Mouse (Mus musculus): Measurements from ENCODE around the gene Snf8. TPM values are rescaled to one million over a fixed set of nuclear protein-coding genes. Genes with fewer than 3 reads are reported as not detected.

The Snf8 gene
- polyA plus RNA-seq, 1 experiment from 2014 or later: 125 TPM

DNA sequence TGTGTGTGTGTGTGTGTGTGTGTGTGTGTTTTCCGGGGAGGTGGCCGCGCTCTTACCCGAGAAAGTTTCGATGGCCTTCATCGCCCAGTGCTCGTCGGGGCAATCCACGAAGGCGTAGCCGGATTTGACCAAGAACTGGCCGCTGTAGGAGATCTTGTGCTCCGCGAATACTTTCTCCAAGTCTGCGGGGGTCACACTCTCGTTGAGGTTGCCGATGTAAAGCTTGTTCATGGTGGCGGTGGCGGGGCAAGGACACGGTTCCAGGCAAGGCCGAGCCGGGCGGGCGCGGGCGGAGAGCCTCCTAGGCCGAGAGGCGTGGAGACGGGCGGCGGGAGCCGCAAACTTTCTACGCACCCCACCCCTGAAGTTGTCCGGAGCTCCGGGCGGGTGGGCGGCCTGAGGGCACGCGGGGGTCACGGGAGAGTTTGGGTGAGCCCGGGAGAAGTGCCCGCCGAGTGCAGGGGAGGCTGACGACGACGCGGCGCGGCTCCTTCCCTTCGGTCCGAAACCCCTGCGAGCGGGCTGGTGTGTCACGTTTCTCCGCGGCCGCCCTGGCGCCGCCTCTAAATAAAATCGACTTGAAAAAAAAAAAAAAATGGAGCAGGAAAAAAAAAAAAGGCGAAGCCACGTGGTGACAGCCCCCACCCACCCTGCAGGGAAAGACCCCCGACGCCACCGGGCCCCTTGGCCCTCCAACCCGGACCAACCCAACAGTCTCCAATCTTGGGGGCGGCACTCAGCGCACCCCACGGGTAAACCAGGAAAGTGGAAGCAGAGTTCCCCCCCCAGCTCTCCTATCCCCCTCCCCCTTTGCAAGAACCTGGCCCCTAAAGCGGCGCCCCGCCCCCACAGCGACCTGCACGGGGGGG lies 29.0 kb upstream of the Snf8 start, which contains the start of gene Igf2bp1:
TSS of gene Igf2bp1 (minus strand) at position 538 of the 869 bp plus-strand sequence.
- H3K36me3 ChIP-seq: no peaks in the 10 kb centered on the region
- peak within 1 kb of the TSS; percentile 67 for H3K9ac ChIP-seq (replicated peaks)
- peak; percentile 64 for ATAC-seq (ENCODE audit: low FRiP score)
- peak within 1 kb of the TSS; percentile 55 for H3K4me3 ChIP-seq (replicated peaks)
- H3K4me1 ChIP-seq: peaks cover 55% of the 10 kb centered on the region
- H3K27ac ChIP-seq (replicated peaks): peak within 1 kb of the TSS; percentile 82
- no peaks in the 10 kb centered on the region for H3K9me3 ChIP-seq (replicated peaks)
- no peaks in the 10 kb centered on the region for H3K27me3 ChIP-seq (replicated peaks)
- peak within 1 kb of the TSS; percentile 92 for H3K4me2 ChIP-seq
- WGBS: under 1% methylated on average over 71 of the region's 74 CpGs

DNA sequence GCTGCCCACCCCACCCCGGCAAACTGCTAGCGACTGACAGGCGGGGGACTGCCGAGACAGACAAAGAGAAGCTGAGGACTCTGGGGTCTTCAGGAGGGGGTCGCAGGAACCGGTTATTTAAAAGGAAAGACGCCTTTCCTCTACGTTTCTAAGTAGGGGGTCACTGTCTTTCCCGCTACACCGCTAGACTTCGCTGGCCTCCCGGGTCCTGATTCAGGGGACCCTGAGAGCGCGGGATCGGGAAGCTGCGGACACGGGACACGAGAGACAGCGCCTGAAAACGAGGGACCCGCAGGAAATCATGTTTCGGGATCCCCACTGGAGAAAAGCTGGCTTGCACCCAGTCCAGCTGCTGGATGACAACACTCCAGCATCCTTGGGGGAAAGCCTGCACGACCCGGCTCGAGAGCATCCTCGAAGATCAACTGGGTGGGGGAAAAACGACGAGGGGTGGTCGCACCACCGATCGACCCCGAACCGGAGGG lies 28.3 kb upstream of the Snf8 start:
- WGBS: under 1% methylated on average over 33 of the region's 33 CpGs
- no peaks in the 10 kb centered on the region for H3K9me3 ChIP-seq (replicated peaks)
- peak overlapping the region; percentile 55 for H3K4me3 ChIP-seq (replicated peaks)
- peak overlapping the region; percentile 92 for H3K4me2 ChIP-seq
- peak overlapping the region; percentile 82 for H3K27ac ChIP-seq (replicated peaks)
- peak; percentile 43; the same call in 1 of the 2 replicates for ATAC-seq (ENCODE audit: low FRiP score)
- H3K9ac ChIP-seq (replicated peaks): peak overlapping the region; percentile 63
- no peaks in the 10 kb centered on the region for H3K36me3 ChIP-seq
- peaks cover 3% of the 10 kb centered on the region; the same call in 1 of the 2 replicates for H3K27me3 ChIP-seq (replicated peaks)
- peaks cover 54% of the 10 kb centered on the region for H3K4me1 ChIP-seq

DNA sequence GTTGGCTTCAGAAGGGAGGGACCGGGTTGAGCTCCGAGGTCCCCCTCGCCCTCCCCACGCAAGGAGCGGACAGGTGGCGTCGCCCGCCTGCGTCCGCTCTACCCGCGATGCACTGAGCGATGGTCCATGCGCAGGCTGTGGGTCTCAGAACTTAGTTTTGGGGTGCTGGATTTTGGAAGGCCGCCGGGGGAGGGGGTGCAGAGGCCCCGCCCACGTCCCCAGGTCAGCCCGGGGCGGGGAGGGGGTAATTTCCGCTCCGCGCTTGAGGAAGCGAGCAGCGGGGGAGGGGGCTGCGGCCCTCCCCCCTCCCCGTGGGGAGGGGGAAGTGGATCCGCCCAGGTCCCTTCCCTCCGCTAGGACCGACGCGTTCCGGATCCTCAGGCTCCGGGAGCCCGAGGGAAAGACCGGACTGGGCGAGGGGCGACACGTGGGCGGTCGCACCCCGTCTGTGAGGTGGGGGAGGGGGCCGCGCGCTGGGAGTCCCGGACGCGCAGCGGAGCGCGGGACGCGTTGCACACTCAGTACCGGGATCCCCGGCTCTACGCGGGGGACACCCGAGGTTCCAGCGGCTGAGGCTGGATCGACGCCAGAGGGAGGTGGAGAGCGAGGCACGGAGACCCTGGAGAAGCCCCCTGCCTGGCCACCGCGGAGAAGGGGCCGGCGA lies 27.7 kb upstream of the Snf8 start:
- Histone ChIP-seq H3K4me2 (peak overlapping the region; percentile 92), H3K4me1 (peaks cover 49% of the 10 kb centered on the region), H3K9ac (replicated peaks) (peak overlapping the region; percentile 63), H3K27me3 (replicated peaks) (peaks cover 3% of the 10 kb centered on the region; the same call in 1 of the 2 replicates), H3K36me3 (no peaks in the 10 kb centered on the region), H3K27ac (replicated peaks) (peak overlapping the region; percentile 82), H3K9me3 (replicated peaks) (no peaks in the 10 kb centered on the region), H3K4me3 (replicated peaks) (peak overlapping the region; percentile 55)
- WGBS: under 1% methylated on average over 61 of the region's 67 CpGs
- ATAC-seq (ENCODE audit: low FRiP score): peak; percentile 77

DNA sequence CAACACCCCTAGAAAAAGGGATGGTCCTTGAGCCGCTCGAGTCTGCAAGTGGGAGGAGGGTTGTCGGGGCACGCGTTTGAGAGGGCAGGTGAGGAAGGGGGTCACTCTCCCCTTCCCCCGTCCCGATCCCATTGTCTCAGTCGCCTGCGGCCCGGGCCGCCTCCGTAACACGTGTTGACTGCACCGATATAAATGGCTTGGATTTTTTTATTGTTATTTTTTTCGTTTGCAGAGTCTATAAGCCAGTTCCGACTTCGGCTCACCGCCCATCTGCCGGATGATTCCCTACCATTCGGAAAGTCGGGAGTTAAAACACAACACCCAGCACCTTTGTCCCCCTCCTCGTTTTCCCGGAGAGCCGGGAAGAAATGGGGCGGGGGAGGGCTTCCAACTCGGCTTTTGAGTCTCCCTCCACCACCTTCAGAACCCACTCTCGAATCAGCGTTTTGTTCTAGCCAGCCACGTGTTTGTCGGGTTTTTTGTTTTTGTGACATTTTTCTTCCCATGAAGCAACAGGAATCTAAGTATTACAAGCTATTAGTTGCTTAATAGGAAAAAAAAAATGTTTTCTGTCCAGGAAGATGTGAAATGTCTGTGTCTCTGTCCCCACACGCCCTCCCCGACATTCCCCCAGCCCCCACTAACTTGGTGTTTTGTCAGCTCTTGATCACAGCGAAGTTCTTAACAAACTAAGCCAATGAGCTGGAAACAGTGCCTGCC lies 27.0 kb upstream of the Snf8 start:
- Histone ChIP-seq H3K27me3 (replicated peaks) (peaks cover 3% of the 10 kb centered on the region; the same call in 1 of the 2 replicates), H3K4me3 (replicated peaks) (peak overlapping the region; percentile 55), H3K4me1 (peaks cover 42% of the 10 kb centered on the region), H3K27ac (replicated peaks) (peak overlapping the region; percentile 82), H3K9me3 (replicated peaks) (no peaks in the 10 kb centered on the region), H3K4me2 (peak overlapping the region; percentile 92), H3K36me3 (no peaks in the 10 kb centered on the region), H3K9ac (replicated peaks) (peak overlapping the region; percentile 63)
- WGBS: under 1% methylated on average over 33 of the region's 33 CpGs
- ATAC-seq (ENCODE audit: low FRiP score): no peak

DNA sequence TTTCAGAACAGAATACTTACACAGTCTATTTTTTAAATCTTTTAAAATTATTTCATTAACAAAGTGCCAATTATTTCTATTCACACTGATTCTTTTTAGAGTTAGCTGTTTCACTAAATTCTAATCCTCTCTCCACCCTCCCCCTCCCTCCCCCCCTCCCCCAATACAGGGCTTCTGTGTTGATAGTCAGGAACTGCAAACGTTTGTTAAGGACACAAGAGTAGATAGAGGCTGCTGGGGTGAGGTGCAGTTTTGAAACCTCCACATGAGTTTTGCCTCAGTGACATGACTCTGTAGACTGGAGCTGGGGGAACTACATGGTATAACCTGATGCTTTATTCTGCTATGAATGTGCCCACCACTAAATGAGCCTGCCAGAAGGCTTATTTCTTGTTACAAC lies 25.9 kb upstream of the Snf8 start:
- Histone ChIP-seq H3K9ac (replicated peaks) (no peak overlapping the region), H3K4me1 (peaks cover 34% of the 10 kb centered on the region), H3K4me3 (replicated peaks) (no peak overlapping the region), H3K27me3 (replicated peaks) (peaks cover 3% of the 10 kb centered on the region; the same call in 1 of the 2 replicates), H3K4me2 (no peak overlapping the region), H3K9me3 (replicated peaks) (no peaks in the 10 kb centered on the region), H3K36me3 (no peaks in the 10 kb centered on the region), H3K27ac (replicated peaks) (no peak overlapping the region)
- WGBS: 0% methylated on average over 1 of the region's 1 CpGs
- ATAC-seq (ENCODE audit: low FRiP score): no peak

DNA sequence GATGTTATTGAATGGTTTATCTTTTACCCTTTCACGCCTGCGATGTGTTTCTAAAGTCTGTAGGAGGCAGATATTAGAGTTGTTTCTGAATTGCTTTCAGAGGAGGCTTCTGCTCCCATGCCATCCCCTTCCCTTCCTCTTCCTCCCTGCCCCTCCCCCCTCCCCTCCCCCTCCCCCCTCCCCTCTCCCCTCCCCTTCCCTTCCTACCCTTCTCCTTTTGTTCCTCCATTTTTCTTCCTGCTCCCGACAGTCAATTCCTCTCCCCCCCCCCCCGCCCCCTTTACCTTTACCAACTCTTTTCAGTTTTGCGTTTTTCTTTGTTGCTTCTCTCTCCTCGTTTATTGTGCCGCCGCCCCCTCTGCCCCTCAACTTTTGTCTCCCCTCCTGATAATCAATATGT lies 22.7 kb upstream of the Snf8 start:
- WGBS: 2% methylated on average over 5 of the region's 8 CpGs
- H3K27me3 ChIP-seq (replicated peaks): peaks cover 3% of the 10 kb centered on the region; the same call in 1 of the 2 replicates
- H3K9ac ChIP-seq (replicated peaks): no peak overlapping the region
- H3K4me3 ChIP-seq (replicated peaks): no peak overlapping the region
- H3K4me2 ChIP-seq: no peak overlapping the region
- H3K36me3 ChIP-seq: no peaks in the 10 kb centered on the region
- no peak for ATAC-seq (ENCODE audit: low FRiP score)
- H3K27ac ChIP-seq (replicated peaks): no peak overlapping the region
- peaks cover 10% of the 10 kb centered on the region; the same call in 1 of the 2 replicates for H3K4me1 ChIP-seq
- no peaks in the 10 kb centered on the region for H3K9me3 ChIP-seq (replicated peaks)

DNA sequence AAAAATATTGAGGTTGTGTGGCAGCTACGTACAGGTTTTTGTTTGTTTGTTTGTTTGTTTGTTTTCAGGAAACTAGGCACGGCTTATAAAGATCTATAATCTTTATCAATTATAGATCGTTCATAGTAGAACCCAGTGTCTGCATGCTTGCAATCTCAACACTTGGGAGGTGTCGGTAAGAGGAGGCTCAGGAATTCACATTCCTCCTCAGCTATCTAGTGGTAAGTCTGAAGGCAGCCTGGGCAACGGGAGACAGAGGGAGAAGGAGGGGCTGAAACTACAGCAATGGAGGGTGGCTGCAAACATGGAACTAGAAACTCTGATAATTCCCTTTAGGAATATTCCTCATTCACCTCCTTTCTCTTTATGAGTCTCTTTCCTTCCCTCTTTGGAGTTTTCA lies 19.3 kb upstream of the Snf8 start:
- H3K27me3 ChIP-seq (replicated peaks): peaks cover 3% of the 10 kb centered on the region; the same call in 1 of the 2 replicates
- 49% methylated on average over 5 of the region's 5 CpGs for WGBS

DNA sequence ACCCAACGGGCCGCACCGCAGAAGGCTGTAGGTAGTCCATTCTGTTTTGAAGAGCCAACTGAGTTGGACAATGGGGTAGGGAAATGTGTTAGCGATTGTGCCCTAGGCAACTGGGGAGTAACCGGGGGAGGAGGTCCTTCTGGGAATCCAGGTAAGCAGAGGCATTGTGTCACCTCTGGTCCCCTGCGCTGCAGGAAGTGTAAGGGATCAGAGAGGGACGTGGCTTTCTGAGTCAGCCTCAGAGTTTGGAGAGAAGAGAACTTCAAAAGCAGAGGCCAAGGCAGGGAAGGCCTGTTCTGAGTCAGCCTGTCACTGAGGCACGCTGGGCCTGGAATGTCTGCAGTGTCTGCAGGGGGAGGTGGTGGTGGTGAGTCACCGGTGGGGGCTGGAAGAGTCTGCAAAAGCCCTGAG lies 16.7 kb upstream of the Snf8 start:
- no peaks in the 10 kb centered on the region for H3K4me1 ChIP-seq
- H3K9ac ChIP-seq (replicated peaks): no peak overlapping the region
- no peaks in the 10 kb centered on the region for H3K9me3 ChIP-seq (replicated peaks)
- no peaks in the 10 kb centered on the region for H3K36me3 ChIP-seq
- no peak overlapping the region for H3K4me3 ChIP-seq (replicated peaks)
- no peak overlapping the region for H3K4me2 ChIP-seq
- no peak overlapping the region for H3K27ac ChIP-seq (replicated peaks)
- no peaks in the 10 kb centered on the region for H3K27me3 ChIP-seq (replicated peaks)
- 29% methylated on average over 9 of the region's 9 CpGs for WGBS
- ATAC-seq (ENCODE audit: low FRiP score): no peak

More for the DNA sequence above, 19.3 kb upstream of the Snf8 start:
- no peak for ATAC-seq (ENCODE audit: low FRiP score)
- Histone ChIP-seq H3K9ac (replicated peaks) (no peak overlapping the region), H3K4me1 (no peaks in the 10 kb centered on the region), H3K4me2 (no peak overlapping the region), H3K9me3 (replicated peaks) (no peaks in the 10 kb centered on the region), H3K36me3 (no peaks in the 10 kb centered on the region), H3K4me3 (replicated peaks) (no peak overlapping the region), H3K27ac (replicated peaks) (no peak overlapping the region)

DNA sequence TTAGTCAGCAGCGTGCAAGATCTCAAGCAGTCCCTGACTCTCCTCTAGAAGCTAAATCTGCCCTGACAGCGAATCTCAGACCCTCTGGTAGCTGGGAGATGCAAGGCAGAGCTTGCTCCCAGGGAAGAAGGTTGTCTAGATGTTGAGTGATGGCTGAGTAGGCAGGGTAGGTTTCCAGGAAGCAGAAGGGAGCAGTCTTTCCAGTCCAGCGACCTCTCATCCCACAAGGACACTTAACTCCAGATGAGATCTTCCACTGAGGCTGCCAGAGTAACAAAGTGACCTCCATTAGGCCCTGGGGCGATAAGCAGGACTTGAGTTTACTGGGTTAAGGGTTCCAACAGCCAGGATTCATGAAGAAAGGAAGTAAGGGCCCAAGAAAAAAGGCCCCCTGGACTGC lies 14.1 kb upstream of the Snf8 start:
- H3K27ac ChIP-seq (replicated peaks): no peak overlapping the region
- H3K4me2 ChIP-seq: no peak overlapping the region
- no peaks in the 10 kb centered on the region for H3K9me3 ChIP-seq (replicated peaks)
- H3K4me3 ChIP-seq (replicated peaks): no peak overlapping the region
- WGBS: 72% methylated on average over 4 of the region's 4 CpGs
- H3K36me3 ChIP-seq: no peaks in the 10 kb centered on the region
- H3K9ac ChIP-seq (replicated peaks): no peak overlapping the region
- ATAC-seq (ENCODE audit: low FRiP score): no peak
- H3K4me1 ChIP-seq: no peaks in the 10 kb centered on the region
- H3K27me3 ChIP-seq (replicated peaks): no peaks in the 10 kb centered on the region

DNA sequence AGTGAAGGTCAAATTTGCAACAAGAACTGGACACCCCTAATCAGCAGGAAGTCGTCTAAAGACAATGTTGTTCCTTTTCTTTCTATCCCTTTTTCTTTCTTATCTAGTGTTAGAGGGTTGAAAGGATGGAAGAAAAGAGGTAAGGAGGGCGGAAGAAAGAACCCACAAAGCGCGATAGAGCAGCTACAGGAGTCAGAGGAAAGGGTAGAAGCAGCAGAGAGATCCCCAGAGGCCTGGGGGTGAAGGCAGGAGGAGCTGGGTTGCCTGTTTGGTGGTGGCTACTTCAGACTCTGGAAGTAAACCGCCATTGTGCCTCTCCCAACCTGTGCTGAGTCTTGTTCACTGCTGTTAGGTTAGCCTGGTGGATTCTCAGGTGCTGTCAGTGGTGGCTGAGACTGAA lies 6.6 kb upstream of the Snf8 start:
- 63% methylated on average over 5 of the region's 5 CpGs for WGBS
- no peak overlapping the region for H3K27ac ChIP-seq (replicated peaks)

DNA sequence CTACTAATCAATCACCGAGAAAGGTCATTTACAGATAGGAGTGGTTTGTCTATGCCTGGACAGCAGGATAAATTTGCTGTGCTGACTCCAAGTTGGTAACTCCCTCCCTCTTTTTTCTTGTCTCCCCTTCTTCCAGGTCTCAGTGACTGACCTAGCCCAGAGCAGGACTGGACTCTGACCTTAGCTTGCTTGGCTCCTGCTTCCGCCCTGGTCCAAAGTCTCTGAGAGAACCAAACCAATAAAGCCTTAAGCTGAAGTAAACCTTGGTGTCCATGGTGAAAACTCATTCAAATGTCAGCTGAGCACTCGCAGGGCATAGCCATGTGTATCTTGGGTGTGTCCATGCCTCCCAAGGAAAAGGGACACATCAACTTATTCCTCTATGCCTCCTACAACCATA lies 4.1 kb upstream of the Snf8 start:
- Histone ChIP-seq H3K4me3 (replicated peaks) (no peak overlapping the region), H3K36me3 (no peaks in the 10 kb centered on the region), H3K4me1 (peaks cover 12% of the 10 kb centered on the region), H3K27me3 (replicated peaks) (peaks cover 22% of the 10 kb centered on the region), H3K4me2 (no peak overlapping the region), H3K9ac (replicated peaks) (no peak overlapping the region), H3K9me3 (replicated peaks) (no peaks in the 10 kb centered on the region), H3K27ac (replicated peaks) (no peak overlapping the region)
- no peak for ATAC-seq (ENCODE audit: low FRiP score)
- 86% methylated on average over 3 of the region's 3 CpGs for WGBS

More for the DNA sequence above, 6.6 kb upstream of the Snf8 start:
- Histone ChIP-seq H3K9me3 (replicated peaks) (no peaks in the 10 kb centered on the region), H3K4me3 (replicated peaks) (no peak overlapping the region), H3K4me1 (no peaks in the 10 kb centered on the region), H3K27me3 (replicated peaks) (peaks cover 22% of the 10 kb centered on the region), H3K9ac (replicated peaks) (no peak overlapping the region), H3K4me2 (no peak overlapping the region), H3K36me3 (no peaks in the 10 kb centered on the region)
- ATAC-seq (ENCODE audit: low FRiP score): no peak
